Mouse (Mus musculus) small intestine, adult 2 months (tissue): ENCODE measurements around the gene Ptpn21.

Source experiments
- CTCF ChIP-seq: fragments of 200-500 bp; IDR thresholded peaks from 2 replicates; pipeline ENCODE4 v1.5.1; 2012; ENCODE audit warnings: low read depth, mild to moderate bottlenecking, control low read depth, inconsistent platforms, low read length, moderate library complexity, mixed read lengths; ENCODE audit not compliant: insufficient replicate concordance, insufficient read length; ENCODE audit errors: extremely low read depth
- POLR2A ChIP-seq: fragments of 200-500 bp; IDR thresholded peaks from 2 replicates; pipeline ENCODE4 v1.6.1; 2012; ENCODE audit warnings: low read depth, mild to moderate bottlenecking, control low read depth, inconsistent platforms, low read length, moderate library complexity

DNA sequence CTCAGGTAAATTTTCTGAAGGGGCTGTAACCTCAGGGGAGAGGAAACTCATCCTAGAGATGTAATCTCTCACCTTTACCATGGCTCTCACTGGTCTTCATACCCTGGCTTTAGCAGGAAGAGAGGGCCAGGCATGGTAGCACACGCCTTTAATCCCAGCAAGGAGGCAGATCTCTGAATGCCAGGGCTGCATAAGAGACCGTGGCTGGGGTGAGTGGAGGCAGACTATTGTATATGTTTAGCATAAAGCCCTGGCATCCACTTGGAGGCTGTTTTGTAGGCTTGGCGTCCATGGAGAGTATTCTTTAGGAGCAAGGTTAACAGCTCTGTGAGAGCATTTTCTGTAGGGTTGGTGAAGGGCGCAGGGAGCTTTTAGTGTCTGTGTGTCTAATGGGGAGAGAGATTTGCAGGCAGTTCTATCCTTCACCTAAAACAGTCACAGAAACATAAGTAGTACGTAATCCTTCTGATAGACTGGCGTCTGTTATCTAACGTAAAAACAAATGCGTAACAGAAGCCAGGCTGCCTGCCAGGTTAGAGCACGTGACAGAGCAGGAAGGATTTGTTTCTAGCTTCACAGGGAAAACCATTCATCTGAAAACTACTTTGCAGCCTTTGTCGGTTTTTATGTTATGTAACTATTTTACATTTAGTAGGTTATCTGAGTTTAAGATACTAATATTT lies 68.9 kb downstream of the Ptpn21 start:
- no peak for TF ChIP-seq CTCF
- no peak for TF ChIP-seq POLR2A
